Mouse (Mus musculus): ENCODE measurements around the gene Socs1. TPM values are rescaled to one million over a fixed set of nuclear protein-coding genes. Genes with fewer than 3 reads are reported as not detected.
"Not testable (repeated sequence)": the region's sequence is repeated elsewhere in the genome, so short reads cannot be mapped to it uniquely, and the experiment has no call there.

The Socs1 gene
- total RNA-seq (2021): 1 to 10 TPM; 1.0 to 1.1 TPM
- long read RNA-seq, experiment 1, partial matches to known transcripts: 0 of 6 reads
- long read RNA-seq, experiment 1, other reads (novel, unspliced or antisense): 2 of 6 reads
- long read RNA-seq, experiment 2, partial matches to known transcripts: 0 of 2 reads
- long read RNA-seq, experiment 2, other reads (novel, unspliced or antisense): 0 of 2 reads

DNA sequence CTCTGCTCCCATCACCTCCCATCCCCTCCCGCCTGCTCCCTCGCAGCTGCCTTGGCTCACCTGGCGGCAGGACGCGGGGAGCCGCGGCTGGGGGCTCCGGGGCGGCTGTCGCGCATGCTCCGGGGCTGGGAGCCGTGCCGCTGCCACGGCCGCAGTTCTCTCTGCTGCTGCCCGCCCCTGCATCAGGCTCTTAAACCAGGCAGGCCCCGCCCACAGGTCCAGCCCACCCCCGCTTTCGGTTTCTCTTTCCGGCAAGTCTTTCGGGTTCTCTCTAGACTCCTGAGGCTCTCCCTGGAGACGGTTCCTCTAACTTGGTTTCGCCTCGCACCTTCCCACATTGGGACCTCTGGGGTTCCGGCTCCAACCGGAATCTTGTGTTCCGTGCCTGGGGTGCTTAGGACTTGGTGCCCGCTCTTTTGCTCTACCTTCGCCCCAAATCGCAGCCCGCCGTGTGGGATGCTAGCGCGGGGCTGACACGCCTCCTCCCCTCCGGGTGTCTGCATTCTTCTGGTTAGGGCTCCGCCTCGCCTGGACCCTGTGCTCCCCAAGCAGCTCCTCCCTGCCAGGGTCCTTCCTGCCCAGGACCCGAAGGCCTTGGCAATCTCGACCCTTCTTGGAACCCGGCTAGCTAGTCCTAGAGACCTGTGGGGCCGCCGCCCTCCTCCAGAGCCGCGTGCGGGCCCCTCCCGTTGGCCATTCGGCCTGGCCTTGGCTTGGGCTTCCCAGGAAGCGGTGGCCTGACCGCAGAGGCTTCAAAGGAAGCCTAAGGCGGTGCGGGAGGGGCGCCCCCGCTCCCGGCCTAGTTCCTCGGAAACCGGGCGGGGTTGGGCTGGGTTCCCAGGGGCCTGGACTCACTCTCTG, at the start of gene Socs1:
Socs1 (minus strand) TSS at position 166 of the 861 bp plus-strand sequence.
- DNase-seq (ENCODE audit: low spot score in 2 of 2): peak; percentile 73 to 83

- no peak for DNase-seq (ENCODE audit: low spot score in 2 of 2)
Measured at GRCm38 (mm10) chr16:10834542-10834910, 49.2 kb upstream of the Socs1 start.

- no peak for DNase-seq (ENCODE audit: low spot score in 2 of 2)
Measured at GRCm38 (mm10) chr16:10828461-10828805, 43.1 kb upstream of the Socs1 start.

DNA sequence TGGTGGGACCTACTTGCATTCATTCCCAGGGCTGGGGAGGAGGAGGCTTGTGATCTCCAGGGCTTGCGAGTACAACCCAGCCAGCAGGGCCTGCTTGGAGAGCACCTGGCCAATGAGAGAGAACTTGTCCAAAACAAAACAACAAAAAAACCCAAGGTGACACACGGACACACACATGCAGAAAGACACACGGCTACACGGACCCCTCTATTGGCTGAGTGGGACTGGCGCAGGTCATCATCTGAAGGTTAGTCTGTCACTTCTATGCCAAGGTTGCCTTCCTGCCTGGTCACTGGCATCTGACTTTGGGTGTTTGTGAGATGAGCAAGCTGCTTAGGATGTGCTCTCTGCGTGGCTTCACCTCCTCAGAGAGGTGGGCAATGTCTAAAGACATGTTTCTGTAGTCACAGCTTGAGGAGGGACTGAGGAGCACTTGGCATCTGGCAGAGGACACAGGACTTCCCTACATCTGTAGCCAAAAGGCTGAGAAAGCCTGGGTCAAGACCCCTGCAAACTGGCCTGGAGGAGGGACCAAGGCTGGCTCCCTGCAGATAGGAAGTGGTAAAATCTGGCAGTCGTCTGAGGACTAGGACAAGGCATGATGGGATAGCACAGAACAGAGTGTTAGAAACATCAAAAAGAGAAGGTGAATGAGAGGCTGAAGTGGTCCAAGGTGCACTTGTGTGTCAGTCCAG, 42.6 kb upstream of the Socs1 start:
- DNase-seq (ENCODE audit: low spot score in 2 of 2): no peak

- no peak for DNase-seq (ENCODE audit: low spot score in 2 of 2)
Measured at GRCm38 (mm10) chr16:10827269-10827668, 41.9 kb upstream of the Socs1 start.

- DNase-seq (ENCODE audit: low spot score in 2 of 2): no peak
Measured at GRCm38 (mm10) chr16:10825840-10826239, 40.5 kb upstream of the Socs1 start.

DNA sequence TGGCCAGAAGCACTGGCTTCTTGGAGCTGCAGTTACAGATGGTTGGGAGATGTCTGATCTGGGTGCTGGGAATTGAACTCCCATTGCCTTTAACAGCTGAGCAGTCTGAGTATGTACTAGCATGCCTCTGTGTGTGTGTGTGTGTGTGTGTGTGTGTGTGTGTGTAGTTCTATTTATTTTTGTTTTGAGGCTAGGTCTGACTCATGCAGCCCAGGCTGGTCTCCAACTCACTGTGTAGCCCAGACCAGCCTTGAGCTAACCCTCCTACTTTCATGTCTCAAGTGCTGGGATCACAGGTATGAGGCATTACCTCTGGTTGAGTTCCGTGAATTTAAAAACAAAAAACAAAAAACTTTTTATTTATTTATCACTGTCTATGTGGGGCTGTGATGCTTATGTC, 39.2 kb upstream of the Socs1 start:
- DNase-seq (ENCODE audit: low spot score in 2 of 2): no peak

DNA sequence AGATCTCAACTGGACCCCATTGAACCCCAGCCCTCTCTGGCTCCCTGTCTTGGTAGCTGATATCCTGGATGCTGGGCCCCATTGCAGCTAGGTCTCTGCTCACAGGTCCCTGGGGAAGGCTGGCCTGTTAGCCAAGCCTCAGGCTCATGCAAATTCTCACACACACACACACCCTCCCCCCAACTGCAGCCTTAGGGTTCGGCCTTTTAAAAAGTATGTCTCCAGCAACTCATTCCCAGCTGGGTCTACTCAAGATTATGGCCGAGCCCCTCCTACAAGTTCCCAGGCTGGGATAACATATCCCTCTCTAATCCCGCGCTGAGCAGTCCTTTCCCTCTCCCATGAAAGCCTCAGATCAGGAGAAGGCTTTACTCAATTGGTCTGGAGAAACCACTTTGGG, 36.1 kb upstream of the Socs1 start:
- no peak for DNase-seq (ENCODE audit: low spot score in 2 of 2)

DNA sequence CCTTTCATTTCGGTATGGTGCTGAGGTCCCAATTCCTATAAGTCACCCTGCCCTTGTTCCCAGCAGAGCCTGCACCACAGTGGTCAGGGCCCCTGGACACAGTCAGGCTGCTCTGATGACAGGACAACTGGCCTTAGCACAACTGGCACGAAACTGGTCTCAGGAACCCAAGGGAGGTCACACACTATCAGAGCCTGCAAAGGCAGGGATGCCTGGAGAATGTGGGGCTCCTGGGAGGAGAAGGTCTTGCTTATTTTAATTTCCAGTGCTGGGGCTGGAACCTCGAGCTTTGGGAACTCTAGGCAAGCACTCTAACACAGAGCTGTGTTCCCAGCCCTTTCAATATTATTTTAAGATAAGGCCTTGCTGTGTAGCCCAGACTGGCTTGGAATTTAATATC, 34.6 kb upstream of the Socs1 start:
- no peak for DNase-seq (ENCODE audit: low spot score in 2 of 2)

GRCm38 (mm10) chr16:10818579-10819135, 33.3 kb upstream of the Socs1 start:
- DNase-seq (ENCODE audit: low spot score in 2 of 2): no peak

GRCm38 (mm10) chr16:10814864-10815263, 29.5 kb upstream of the Socs1 start:
- DNase-seq (ENCODE audit: low spot score in 2 of 2): no peak

- DNase-seq (ENCODE audit: low spot score in 2 of 2): no peak
Measured at GRCm38 (mm10) chr16:10813726-10814125, 28.4 kb upstream of the Socs1 start.

DNA sequence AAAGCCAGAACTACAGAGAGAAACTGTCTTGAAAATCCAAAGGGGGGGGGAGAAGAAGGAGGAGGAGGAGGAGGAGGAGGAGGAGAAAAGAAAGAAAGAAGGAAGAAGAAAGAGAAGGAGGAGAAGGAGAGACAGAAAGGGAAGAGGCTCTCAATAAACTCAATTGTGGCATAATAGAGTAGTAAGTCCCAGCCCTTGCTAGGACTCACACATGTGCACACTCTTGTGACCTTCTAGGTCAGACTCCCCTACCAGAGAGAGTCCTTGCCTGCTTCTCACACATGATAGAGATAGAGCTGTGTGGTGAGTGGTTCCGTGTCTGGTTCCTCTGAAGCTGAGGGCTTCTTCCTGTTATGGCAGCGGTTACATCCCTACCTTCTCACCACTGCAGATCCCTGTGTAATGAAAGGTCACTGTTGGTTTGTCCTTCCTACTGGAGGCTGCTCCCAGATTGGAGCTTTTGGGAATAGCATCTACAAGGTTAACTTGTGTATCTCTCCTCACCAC, 27.6 kb upstream of the Socs1 start, which contains the start of gene Gm11172:
Gm11172 (plus strand) TSS at position 51 of the 507 bp plus-strand sequence.
- DNase-seq (ENCODE audit: low spot score in 2 of 2): no peak

GRCm38 (mm10) chr16:10810376-10810775, 25.0 kb upstream of the Socs1 start:
- no peak for DNase-seq (ENCODE audit: low spot score in 2 of 2)

DNA sequence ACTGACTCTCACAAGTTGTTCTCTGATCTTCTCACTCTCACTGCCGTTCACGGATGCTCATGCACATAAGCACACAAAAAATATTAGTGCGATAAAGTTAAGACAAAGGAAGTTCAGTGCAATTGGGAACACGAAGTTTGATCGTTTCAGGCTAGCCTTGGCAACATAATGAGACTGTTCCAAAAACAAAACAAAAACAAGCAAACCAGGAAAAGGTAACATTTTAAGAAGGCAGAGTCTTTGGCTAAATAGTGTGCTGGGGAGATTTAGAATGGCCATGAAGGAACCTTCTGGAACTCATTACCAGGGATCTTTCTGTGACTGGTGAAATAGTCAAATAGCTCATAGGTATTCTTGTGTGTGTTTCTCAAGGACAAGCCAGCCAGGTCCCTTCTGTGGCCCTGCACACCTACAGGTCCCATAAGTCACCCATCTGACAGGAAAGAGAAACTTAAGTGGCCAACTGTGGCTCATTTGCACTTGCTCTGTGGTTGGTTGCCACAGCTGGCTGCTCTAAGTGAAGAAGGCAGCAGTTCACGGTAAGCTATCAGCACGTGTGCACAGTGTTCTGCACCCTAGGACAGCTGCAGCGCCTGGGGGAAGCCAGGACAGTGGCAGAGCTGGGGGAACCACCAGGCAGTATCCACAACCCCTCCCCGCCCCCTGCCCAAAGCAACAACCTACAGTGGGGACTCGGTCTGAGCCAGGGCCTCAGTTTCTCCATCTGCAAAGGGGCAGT, 20.6 kb upstream of the Socs1 start, which contains the start of gene Prm1:
Prm1 (minus strand) TSS at position 51 of the 739 bp plus-strand sequence.
- no peak for DNase-seq (ENCODE audit: low spot score in 2 of 2)

- not testable (repeated sequence) for DNase-seq (ENCODE audit: low spot score in 2 of 2)
Measured at GRCm38 (mm10) chr16:10802420-10802819, 17.1 kb upstream of the Socs1 start.

DNA sequence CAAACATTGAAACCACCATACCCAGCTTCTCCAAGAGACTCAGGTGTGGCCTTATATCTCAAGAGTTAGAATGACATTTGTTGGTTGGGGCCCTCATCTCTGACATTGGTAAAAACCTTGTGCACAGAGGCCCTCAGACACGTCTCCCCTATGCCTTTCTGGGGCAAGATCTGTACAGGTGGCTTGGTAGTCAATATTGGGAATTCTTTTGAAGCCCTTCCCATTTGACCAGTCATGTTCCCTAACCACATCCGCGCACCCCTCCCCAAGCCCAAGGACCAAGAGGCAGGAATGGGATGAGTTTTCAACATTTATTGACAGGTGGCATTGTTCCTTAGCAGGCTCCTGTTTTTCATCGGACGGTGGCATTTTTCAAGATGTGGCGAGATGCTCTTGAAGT, 10.7 kb upstream of the Socs1 start, which contains the start of gene Prm2:
Prm2 (minus strand) TSS at position 101 of the 400 bp plus-strand sequence.
- no peak for DNase-seq (ENCODE audit: low spot score in 2 of 2)

- DNase-seq (ENCODE audit: low spot score in 2 of 2): no peak
Measured at GRCm38 (mm10) chr16:10790702-10791101, 5.4 kb upstream of the Socs1 start, which contains the start of gene Prm3. Gene Prm3 (minus strand): TSS chr16:10790914.

GRCm38 (mm10) chr16:10788866-10789265, 3.5 kb upstream of the Socs1 start:
- no peak for DNase-seq (ENCODE audit: low spot score in 2 of 2)

DNA sequence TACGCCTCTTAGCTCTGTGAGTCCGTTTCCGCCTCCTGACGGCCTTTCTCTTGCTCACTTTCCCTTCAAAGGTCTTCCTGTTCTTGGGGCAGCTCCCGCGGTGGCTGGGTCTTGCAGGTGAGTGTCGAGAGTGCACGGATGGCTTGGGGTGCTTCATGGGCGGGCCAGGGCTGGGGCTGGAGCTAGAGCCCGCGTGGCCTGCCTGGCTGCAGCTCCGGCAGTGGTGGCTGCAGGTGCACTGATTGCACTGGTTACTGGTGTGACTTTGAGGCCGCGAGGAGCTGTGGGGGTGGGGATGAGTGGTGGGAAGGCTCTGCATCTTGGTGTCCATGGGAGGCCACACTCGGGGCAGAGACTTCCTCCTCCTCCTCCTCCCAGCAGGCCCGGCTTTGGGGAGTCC, 2.9 kb upstream of the Socs1 start, which contains the start of gene Tnp2:
Tnp2 (minus strand) TSS at position 390 of the 400 bp plus-strand sequence.
- no peak for DNase-seq (ENCODE audit: low spot score in 2 of 2)
